22 mouse cellular contexts compared by ENCODE assay signal in genomic region chr13:17494056-17494574, GRCm38 (mm10).
DNase-seq lines count a peak whose midpoint lies in the region; ATAC-seq and TF ChIP-seq lines count a peak whose summit lies in the region.
"Had no signal": no experiment of that assay in that cellular context is flagged by ENCODE, and none has a peak within 500 bp of the region (broad histone marks: within the 10 kb centered on the region; RNA-seq: fewer than 3 reads in every experiment).

No protein-coding gene starts in this region.

- no peaks in the 10 kb centered on the region for H3K27me3 ChIP-seq in C2C12 (ENCODE audit: control insufficient read depth, insufficient read depth, insufficient read length)
- no peaks in the 10 kb centered on the region for H3K27me3 ChIP-seq in limb, embryonic 10.5 days (ENCODE audit: low read depth, poor library complexity, severe bottlenecking)
- H3K27me3 ChIP-seq: CH12.LX; embryonic facial prominence, embryonic 12.5 days; forebrain, embryonic 13.5 days; heart, embryonic 13.5 days; hindbrain, embryonic 15.5 days had no signal

- H3K79me2 ChIP-seq in C2C12 (ENCODE audit: control insufficient read depth, insufficient read depth) = no peaks in the 10 kb centered on the region

- WGBS in limb, embryonic 10.5 days = 90% methylated on average over 5 of the region's 5 CpGs

- no peaks in the 10 kb centered on the region for H3K36me3 ChIP-seq in C2C12 (ENCODE audit: control insufficient read depth, insufficient read depth)
- H3K36me3 ChIP-seq in limb, embryonic 10.5 days = no peaks in the 10 kb centered on the region
- H3K36me3 ChIP-seq: embryonic facial prominence, embryonic 12.5 days; heart, embryonic 13.5 days; hindbrain, embryonic 15.5 days had no signal

- ATAC-seq in megakaryocyte progenitor cell, adult 5-6 weeks (replicated peaks; ENCODE audit: poor library complexity) = peak; percentile 58
- ATAC-seq: activated CD4-positive, CD25-positive, alpha-beta regulatory T cell, adult 4 months; forebrain, embryonic 13.5 days; forebrain, postnatal 0 days; intestine, embryonic 16.5 days had no signal

- no peaks in the 10 kb centered on the region for H3K9me3 ChIP-seq in limb, embryonic 10.5 days (replicated peaks)
- H3K9me3 ChIP-seq: embryonic facial prominence, embryonic 12.5 days; forebrain, embryonic 13.5 days; heart, embryonic 13.5 days; hindbrain, embryonic 15.5 days had no signal

- no peak overlapping the region for H3ac ChIP-seq in C2C12 (ENCODE audit: control insufficient read depth, insufficient read length, low read depth)

- H3K79me3 ChIP-seq in C2C12 (ENCODE audit: low read depth) = no peaks in the 10 kb centered on the region

- no peak for TF ChIP-seq CTCF in C2C12 (IDR thresholded peaks at IDR 0.05; ENCODE audit: control insufficient read depth, insufficient read depth, insufficient read length)

- H3K27ac ChIP-seq in limb, embryonic 10.5 days = no peak overlapping the region
- H3K27ac ChIP-seq: embryonic facial prominence, embryonic 12.5 days; forebrain, embryonic 13.5 days; gastrocnemius, adult 2 months; heart, embryonic 13.5 days; hindbrain, embryonic 15.5 days had no signal

- no peak overlapping the region for H3K4me3 ChIP-seq in C2C12 (ENCODE audit: insufficient read depth, poor library complexity, severe bottlenecking)
- no peak overlapping the region for H3K4me3 ChIP-seq in limb, embryonic 10.5 days
- H3K4me3 ChIP-seq: embryonic facial prominence, embryonic 12.5 days; forebrain, embryonic 13.5 days; gastrocnemius, adult 2 months; heart, embryonic 13.5 days; hindbrain, embryonic 15.5 days had no signal

- peak; percentile 41 for DNase-seq in NIH3T3 (ENCODE audit: low read depth)
- DNase-seq in spleen, adult 12 weeks (ENCODE audit: low spot score) = no peak
- DNase-seq in limb, embryonic 10.5 days (ENCODE audit: low spot score) = no peak
- DNase-seq in frontal cortex, postnatal 14 days (ENCODE audit: low spot score in 2 of 2) = no peak
- DNase-seq: adrenal gland, postnatal 14 days; cerebellum, adult 11-12 months; cerebellum, adult 9-11 months; embryo, embryonic 11 days; forebrain, postnatal 0 days; gastrocnemius, adult 2 months; gastrocnemius, postnatal 25 days; heart, adult 11 months; heart, postnatal 36 days had no signal

- H3K4me1 ChIP-seq in limb, embryonic 10.5 days = no peaks in the 10 kb centered on the region
- H3K4me1 ChIP-seq: embryonic facial prominence, embryonic 12.5 days; forebrain, embryonic 13.5 days; heart, embryonic 13.5 days; hindbrain, embryonic 15.5 days had no signal

TF ChIP-seq in C2C12, 6 proteins besides CTCF, POLR2A, EP300 and RAD21:
- TF ChIP-seq FOSL1 (IDR thresholded peaks at IDR 0.05; ENCODE audit: insufficient read depth, low read length, poor library complexity, severe bottlenecking) (no peak), MYOD1 (IDR thresholded peaks at IDR 0.05; ENCODE audit: control insufficient read depth, insufficient read length, low read depth) (peak; percentile 16), MYOG (IDR thresholded peaks at IDR 0.05; ENCODE audit: control insufficient read depth, extremely low read depth, insufficient read length) (no peak), CEBPB (IDR thresholded peaks at IDR 0.05; ENCODE audit: low read depth) (peak; percentile 19), USF1 (IDR thresholded peaks at IDR 0.05; ENCODE audit: low read depth) (no peak), MAX (IDR thresholded peaks at IDR 0.05) (peak; percentile 29)
